Mouse (Mus musculus) hindbrain, embryonic 11.5 days (tissue): ENCODE measurements at regions not wholly inside any gene's neighbourhood (a gene's known extent, or its start where the extent isn't known, plus 50 kb on each side); places are given as distances from the start of the nearest gene placed in this dataset.

Experiments
- ATAC-seq: fragments of 200-750 bp; cut with Nextera tagmentation; 2 replicates; pipeline ENCODE4 v1.8.0; 2017; ENCODE audit warnings: mild to moderate bottlenecking, moderate TSS enrichment, moderate library complexity; ENCODE audit not compliant: low FRiP score
- DNase-seq: peaks from one replicate; pipeline ENCODE4 v3.0.0-alpha.2; 2015; ENCODE audit warnings: low spot score
- H3K27ac ChIP-seq: fragments of 300-500 bp; sonication (generic); 2 replicates; pipeline ENCODE4 v1.5.1; 2014; ENCODE audit warnings: mild to moderate bottlenecking, low read depth, low read length
- H3K27me3 ChIP-seq: fragments of 300-500 bp; sonication (generic); 2 replicates; pipeline ENCODE4 v1.6.1; 2014; ENCODE audit warnings: mild to moderate bottlenecking, low read length, moderate library complexity, mixed read lengths; ENCODE audit not compliant: control insufficient read depth, insufficient read depth
- H3K36me3 ChIP-seq: fragments of 300-500 bp; sonication (generic); 2 replicates; pipeline ENCODE4 v1.6.1; 2014; ENCODE audit warnings: mild to moderate bottlenecking, low read length, moderate library complexity, mixed read lengths; ENCODE audit not compliant: control insufficient read depth, insufficient read depth
- H3K4me1 ChIP-seq: fragments of 300-500 bp; sonication (generic); replicated peaks from 2 replicates; pipeline ENCODE4 v1.6.1; 2014; ENCODE audit warnings: low read length, mixed read lengths; ENCODE audit not compliant: control insufficient read depth, insufficient read depth
- H3K4me2 ChIP-seq: fragments of 300-500 bp; sonication (generic); replicated peaks from 2 replicates; pipeline ENCODE4 v1.6.1; 2014; ENCODE audit warnings: mild to moderate bottlenecking, low read depth, low read length
- H3K4me3 ChIP-seq: fragments of 300-500 bp; sonication (generic); 2 replicates; pipeline ENCODE4 v1.5.1; 2014; ENCODE audit warnings: low read depth, low read length
- H3K9ac ChIP-seq: fragments of 300-500 bp; sonication (generic); 2 replicates; pipeline ENCODE4 v1.6.1; 2014; ENCODE audit warnings: low read depth, low read length
- H3K9me3 ChIP-seq: fragments of 300-500 bp; sonication (generic); 2 replicates; pipeline ENCODE4 v1.6.1; 2016; ENCODE audit warnings: low read length; ENCODE audit not compliant: control insufficient read depth
- WGBS: fragments of 180-500 bp; shearing (Covaris S2); extraction: QIAGEN DNeasy Blood & Tissue Kit; methylation state at CpG from one replicate; pipeline ENCODE4 v1.1.7; 2014; 5-methylcytosine and 5-hydroxymethylcytosine counted together

DNA sequence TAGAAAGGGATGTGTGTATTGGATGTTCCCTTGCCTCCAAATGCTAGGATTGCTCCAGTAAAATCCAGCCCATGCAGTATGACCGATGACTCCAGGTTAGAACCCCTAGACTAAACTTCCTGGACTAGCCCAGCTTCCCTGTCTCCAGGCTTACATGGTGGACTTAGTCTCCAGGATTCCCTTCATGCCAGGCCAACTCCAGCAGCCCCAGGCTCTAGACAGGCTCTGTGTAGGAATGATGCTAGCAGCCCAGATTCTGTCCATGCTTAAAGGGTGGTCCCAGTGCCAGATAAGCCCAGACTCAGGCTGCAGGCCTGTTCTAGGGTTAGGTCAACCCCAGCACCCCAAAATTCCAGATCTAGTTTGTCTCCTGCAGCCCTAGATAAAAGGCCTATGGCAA lies 196.3 kb upstream of the Tas2r119 start:
- H3K36me3 ChIP-seq, result no peaks in the 10 kb centered on the region
- no peak overlapping the region for H3K27ac ChIP-seq
- no peak overlapping the region for H3K9ac ChIP-seq
- H3K4me1 ChIP-seq, result no peaks in the 10 kb centered on the region
- no peaks in the 10 kb centered on the region for H3K27me3 ChIP-seq
- no peak for ATAC-seq
- 89% methylated on average over 1 of the region's 1 CpGs for WGBS
- H3K4me2 ChIP-seq, result no peak overlapping the region
- no peaks in the 10 kb centered on the region for H3K9me3 ChIP-seq
- no peak overlapping the region for H3K4me3 ChIP-seq
- no peak for DNase-seq

DNA sequence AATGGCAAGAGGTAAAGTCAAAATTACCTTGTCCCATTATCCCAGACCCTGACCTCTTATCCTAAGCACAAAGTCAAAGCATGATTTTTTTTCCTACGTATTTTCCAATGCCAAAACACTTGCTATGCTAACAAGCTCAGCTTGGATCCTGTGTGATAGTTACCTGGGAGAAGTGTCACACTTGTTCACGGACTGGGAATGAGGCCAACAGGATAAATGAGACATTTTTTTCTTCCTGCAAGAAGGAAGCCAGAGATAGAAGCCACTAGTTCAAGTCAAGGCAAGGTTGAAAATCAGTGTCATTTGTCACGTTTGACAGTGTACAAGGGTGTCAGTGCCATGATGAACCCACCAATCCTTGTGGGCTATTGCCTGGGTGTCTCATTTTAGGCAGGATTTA lies 189.8 kb upstream of the Tas2r119 start:
- H3K4me1 ChIP-seq, result no peaks in the 10 kb centered on the region
- no peak overlapping the region for H3K4me2 ChIP-seq
- no peaks in the 10 kb centered on the region for H3K36me3 ChIP-seq
- no peak overlapping the region for H3K4me3 ChIP-seq
- no peak overlapping the region for H3K27ac ChIP-seq
- H3K9me3 ChIP-seq, result no peaks in the 10 kb centered on the region
- no peak overlapping the region for H3K9ac ChIP-seq
- WGBS, result 82% methylated on average over 3 of the region's 3 CpGs
- DNase-seq (no peak), ATAC-seq (no peak)
- H3K27me3 ChIP-seq, result no peaks in the 10 kb centered on the region

DNA sequence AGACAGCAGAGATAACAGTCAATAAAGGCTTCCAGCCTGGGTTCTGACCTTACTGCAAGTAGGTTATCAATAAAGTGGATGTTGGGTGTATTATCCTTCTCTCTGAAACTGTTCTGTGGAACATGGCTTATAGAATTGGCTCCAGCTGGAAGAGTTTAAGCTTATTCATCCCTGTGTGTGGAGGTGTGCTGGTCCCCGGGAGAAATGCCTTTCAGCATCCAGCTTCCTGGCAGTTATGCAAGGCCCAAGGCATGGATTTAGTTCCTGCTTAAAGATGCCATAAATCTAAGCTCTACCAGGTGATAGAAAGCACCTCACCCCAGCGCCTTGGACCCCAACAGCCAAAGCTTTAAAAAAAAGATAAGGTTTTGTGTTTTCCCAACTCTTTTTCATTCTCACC lies 188.0 kb upstream of the Tas2r119 start:
- no peaks in the 10 kb centered on the region for H3K27me3 ChIP-seq
- DNase-seq, result no peak
- no peaks in the 10 kb centered on the region for H3K36me3 ChIP-seq
- no peaks in the 10 kb centered on the region for H3K9me3 ChIP-seq
- ATAC-seq, result no peak
- H3K4me2 ChIP-seq, result no peak overlapping the region
- no peaks in the 10 kb centered on the region for H3K4me1 ChIP-seq
- no peak overlapping the region for H3K4me3 ChIP-seq
- WGBS, result 81% methylated on average over 2 of the region's 2 CpGs
- H3K27ac ChIP-seq, result no peak overlapping the region
- H3K9ac ChIP-seq, result no peak overlapping the region

DNA sequence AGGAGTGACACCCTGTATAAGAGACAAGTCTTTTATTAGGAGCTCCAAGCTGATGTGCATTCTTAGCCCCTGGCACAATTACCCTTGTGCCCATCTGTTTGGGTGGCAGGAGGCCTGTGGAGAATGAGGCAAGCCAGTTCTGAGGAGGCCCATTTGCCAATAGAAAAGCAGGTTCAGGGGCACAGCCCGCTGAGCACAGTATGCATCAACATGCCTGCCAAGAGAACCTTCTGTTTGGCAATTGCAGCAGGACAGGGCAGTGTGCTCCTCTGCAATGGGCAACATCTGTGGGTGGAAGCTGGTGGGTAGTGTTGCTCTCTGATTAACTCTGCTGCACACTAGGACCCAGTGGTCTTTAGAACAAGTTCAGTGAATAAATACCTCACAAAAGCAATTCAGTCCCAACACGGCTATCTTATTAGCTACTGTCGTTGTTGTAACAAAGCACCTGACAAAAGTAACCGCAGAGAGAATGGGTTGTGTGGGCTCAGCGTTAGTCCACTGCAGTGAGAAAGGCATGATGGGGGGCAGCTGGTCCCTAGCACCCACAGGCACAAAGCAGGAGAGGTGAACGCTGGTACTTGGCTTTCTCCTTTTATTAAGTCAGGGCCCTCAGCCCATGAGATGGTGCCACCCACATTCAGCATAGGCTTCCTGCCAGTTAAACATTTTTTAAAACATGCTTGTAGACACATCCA lies 187.3 kb upstream of the Tas2r119 start:
- no peak overlapping the region for H3K27ac ChIP-seq
- no peaks in the 10 kb centered on the region for H3K9me3 ChIP-seq
- H3K9ac ChIP-seq, result no peak overlapping the region
- ATAC-seq, result no peak
- 80% methylated on average over 6 of the region's 6 CpGs for WGBS
- no peak overlapping the region for H3K4me3 ChIP-seq
- no peak overlapping the region for H3K4me2 ChIP-seq
- H3K4me1 ChIP-seq, result no peaks in the 10 kb centered on the region
- DNase-seq, result no peak
- no peaks in the 10 kb centered on the region for H3K36me3 ChIP-seq
- no peaks in the 10 kb centered on the region for H3K27me3 ChIP-seq

DNA sequence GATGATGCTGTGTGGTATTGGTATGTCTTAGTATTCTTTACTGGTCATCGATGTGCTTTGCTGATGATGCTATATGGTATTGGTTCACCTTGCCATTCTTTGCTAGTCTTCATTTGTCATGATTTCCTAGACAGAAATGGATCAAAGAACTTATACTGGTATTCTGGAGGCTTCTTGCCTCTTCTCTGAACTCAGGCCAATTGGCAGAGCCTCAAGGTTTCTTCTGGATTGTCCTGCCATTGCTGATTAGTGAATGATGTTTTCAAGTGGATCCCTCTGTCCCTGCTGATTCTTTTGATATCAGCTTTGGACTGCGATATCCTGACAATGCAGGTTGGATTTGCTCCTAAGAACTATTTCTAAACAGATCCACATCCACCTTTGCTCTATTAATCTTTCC lies 179.1 kb upstream of the Tas2r119 start:
- DNase-seq (no peak), ATAC-seq (no peak)
- Histone ChIP-seq H3K27ac (no peak overlapping the region), H3K9me3 (no peaks in the 10 kb centered on the region), H3K27me3 (no peaks in the 10 kb centered on the region), H3K36me3 (no peaks in the 10 kb centered on the region), H3K4me1 (no peaks in the 10 kb centered on the region), H3K4me3 (no peak overlapping the region), H3K4me2 (no peak overlapping the region), H3K9ac (no peak overlapping the region)
- 97% methylated on average over 2 of the region's 2 CpGs for WGBS

DNA sequence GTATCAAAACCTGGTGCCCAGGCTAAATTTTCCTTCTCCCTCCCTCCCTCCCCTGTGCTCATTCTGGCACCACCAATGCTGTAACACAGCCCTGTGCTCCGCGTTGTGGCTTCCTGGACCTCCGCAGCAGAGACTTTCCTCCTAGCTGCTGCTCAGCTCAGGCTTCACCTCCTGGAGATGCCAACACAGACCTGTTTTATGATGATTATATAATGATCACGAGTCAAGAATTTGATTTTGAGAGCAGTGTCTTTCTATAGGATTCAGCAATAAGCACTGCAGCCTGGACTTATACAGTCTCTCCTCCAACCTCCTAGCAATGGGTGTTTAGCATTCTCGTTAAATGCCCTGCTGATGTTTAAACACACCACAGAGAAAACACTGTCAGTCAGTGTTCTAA lies 177.5 kb upstream of the Tas2r119 start:
- Histone ChIP-seq H3K4me2 (no peak overlapping the region), H3K36me3 (no peaks in the 10 kb centered on the region), H3K9me3 (no peaks in the 10 kb centered on the region), H3K27me3 (no peaks in the 10 kb centered on the region), H3K27ac (no peak overlapping the region), H3K4me3 (no peak overlapping the region), H3K4me1 (no peaks in the 10 kb centered on the region), H3K9ac (no peak overlapping the region)
- 90% methylated on average over 5 of the region's 5 CpGs for WGBS
- DNase-seq (no peak), ATAC-seq (no peak)

DNA sequence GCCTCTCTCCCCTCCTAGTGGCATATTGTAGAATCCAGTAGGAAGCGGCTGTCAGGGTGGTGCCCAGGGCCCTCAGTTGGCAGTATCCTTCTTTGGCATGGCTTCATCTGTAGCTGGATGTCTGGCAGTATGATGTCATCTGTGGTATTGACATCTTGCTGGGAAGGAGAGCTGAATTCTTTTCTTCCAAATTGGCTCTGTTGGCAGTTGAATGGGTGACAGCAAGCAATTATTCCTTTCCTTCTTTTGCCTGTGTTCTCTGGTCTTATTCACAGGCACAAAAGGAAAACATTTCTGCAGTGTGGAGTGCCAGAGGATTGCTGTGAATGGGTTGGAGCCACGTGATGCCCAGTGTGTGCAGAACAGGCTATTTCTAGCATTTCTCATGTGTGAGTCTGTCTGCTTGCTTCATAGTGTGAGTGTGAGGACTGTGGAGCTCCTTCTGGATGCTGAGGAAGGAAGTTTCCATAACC lies 174.1 kb upstream of the Tas2r119 start:
- H3K4me3 ChIP-seq, result no peak overlapping the region
- no peak overlapping the region for H3K27ac ChIP-seq
- no peaks in the 10 kb centered on the region for H3K27me3 ChIP-seq
- H3K9me3 ChIP-seq, result no peaks in the 10 kb centered on the region
- no peaks in the 10 kb centered on the region for H3K4me1 ChIP-seq
- H3K36me3 ChIP-seq, result no peaks in the 10 kb centered on the region
- H3K9ac ChIP-seq, result no peak overlapping the region
- peak; percentile 43; the same call in 1 of the 2 replicates for ATAC-seq
- no peak for DNase-seq
- 57% methylated on average over 2 of the region's 2 CpGs for WGBS
- no peak overlapping the region for H3K4me2 ChIP-seq

DNA sequence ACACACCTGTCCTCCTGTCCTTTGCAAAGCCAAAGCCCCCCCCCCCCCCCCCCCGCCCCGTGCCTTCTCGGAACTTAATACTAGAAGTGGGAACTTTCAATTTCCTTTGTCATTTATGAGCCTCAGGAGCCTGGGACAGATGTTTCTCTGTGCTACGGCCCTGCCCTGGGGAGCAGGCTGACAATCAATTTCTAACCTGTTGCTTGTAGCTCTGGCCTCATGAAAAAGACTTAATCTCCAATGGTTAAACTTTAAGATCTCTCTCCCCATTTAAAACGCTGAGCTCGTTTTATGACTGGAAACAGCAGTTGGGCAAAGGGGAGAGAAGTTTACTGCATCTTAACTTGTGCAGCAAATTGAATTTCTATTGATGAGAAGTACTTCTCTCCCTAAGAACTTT lies 173.6 kb upstream of the Tas2r119 start:
- H3K4me3 ChIP-seq, result no peak overlapping the region
- H3K27ac ChIP-seq, result no peak overlapping the region
- no peak overlapping the region for H3K4me2 ChIP-seq
- no peaks in the 10 kb centered on the region for H3K4me1 ChIP-seq
- no peaks in the 10 kb centered on the region for H3K27me3 ChIP-seq
- no peak for DNase-seq
- H3K36me3 ChIP-seq, result no peaks in the 10 kb centered on the region
- 24% methylated on average over 4 of the region's 6 CpGs for WGBS
- peak; percentile 25; the same call in 1 of the 2 replicates for ATAC-seq
- no peaks in the 10 kb centered on the region for H3K9me3 ChIP-seq
- no peak overlapping the region for H3K9ac ChIP-seq

DNA sequence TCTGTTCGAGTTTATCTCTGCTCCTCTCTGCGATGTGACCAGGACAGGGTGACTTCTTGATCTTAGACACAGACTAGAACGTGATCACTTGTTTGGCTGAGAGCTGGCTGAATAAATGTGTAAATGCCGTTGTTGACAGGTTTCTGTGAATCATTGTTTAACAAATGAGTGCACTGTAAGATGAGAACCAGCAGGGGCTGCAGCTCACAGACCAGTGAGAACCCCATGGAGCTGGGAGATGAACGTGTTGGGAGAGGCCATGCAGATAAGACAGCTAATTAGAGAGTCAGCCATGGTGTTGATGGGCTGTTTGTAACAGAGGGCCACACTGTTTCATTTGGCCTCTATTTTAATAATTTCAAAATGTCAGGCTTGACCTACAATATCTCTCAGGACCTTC lies 171.1 kb upstream of the Tas2r119 start:
- H3K9ac ChIP-seq, result no peak overlapping the region
- H3K4me1 ChIP-seq, result no peaks in the 10 kb centered on the region
- ATAC-seq, result no peak
- H3K9me3 ChIP-seq, result no peaks in the 10 kb centered on the region
- no peak overlapping the region for H3K4me2 ChIP-seq
- DNase-seq, result no peak
- no peak overlapping the region for H3K4me3 ChIP-seq
- no peak overlapping the region for H3K27ac ChIP-seq
- no peaks in the 10 kb centered on the region for H3K36me3 ChIP-seq
- 28% methylated on average over 5 of the region's 5 CpGs for WGBS
- H3K27me3 ChIP-seq, result no peaks in the 10 kb centered on the region
